Mouse (Mus musculus) common myeloid progenitor, adult 5-6 weeks (primary cell): ENCODE data around the gene Gm20837. TPM values are rescaled to one million over a fixed set of nuclear protein-coding genes. Genes with fewer than 3 reads are reported as not detected.
"Not testable (repeated sequence)": the region's sequence is repeated elsewhere in the genome, so short reads cannot be mapped to it uniquely, and the experiment has no call there.

ENCODE experiments used
- ATAC-seq: replicated peaks from 2 replicates; pipeline ENCODE4 v1.8.0; 2016; ENCODE audit warnings: low read depth, mild to moderate bottlenecking, moderate TSS enrichment, inconsistent platforms; ENCODE audit not compliant: poor library complexity, severe bottlenecking
- total RNA-seq: library from RNA; stranded (forward); fragments of 200-1000, 187-1606 nt; gene quantifications from 2 replicates; pipeline ENCODE4 v1.2.3, GENCODE M21; 2017

The Gm20837 gene
- not detected in 2 replicates for total RNA-seq

DNA sequence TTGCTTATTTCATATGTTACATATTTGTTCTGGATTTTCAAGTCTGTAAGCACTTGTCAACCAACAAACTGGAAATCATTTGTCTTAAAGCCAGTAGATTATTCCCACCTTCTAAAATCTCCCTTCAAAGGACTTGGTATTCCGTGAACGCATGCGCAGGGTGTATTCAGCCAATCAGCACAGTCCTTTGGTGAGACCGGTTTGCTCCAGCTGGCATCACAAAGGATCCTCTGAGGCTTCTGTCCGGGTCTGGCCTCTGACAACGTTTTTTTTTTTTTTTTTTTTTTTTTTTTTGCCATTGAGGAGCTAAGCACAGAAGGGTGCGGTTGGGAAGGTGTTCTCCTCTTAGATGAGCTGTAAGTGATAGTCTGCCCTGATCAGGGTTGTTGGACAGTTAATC lies at the start of gene Gm20837:
TSS of gene Gm20837 (plus strand) at position 301 of the 400 bp plus-strand sequence.
- ATAC-seq, result not testable (repeated sequence)
